Mouse (Mus musculus): Measurements from ENCODE around the gene Mff. TPM values are rescaled to one million over a fixed set of nuclear protein-coding genes. Genes with fewer than 3 reads are reported as not detected.
A peak's percentile ranks its signal among the peaks of the same experiment; 100 is the strongest.

The Mff gene
- polyA plus RNA-seq, 1 experiment from 2014 or later, result 136 TPM

DNA sequence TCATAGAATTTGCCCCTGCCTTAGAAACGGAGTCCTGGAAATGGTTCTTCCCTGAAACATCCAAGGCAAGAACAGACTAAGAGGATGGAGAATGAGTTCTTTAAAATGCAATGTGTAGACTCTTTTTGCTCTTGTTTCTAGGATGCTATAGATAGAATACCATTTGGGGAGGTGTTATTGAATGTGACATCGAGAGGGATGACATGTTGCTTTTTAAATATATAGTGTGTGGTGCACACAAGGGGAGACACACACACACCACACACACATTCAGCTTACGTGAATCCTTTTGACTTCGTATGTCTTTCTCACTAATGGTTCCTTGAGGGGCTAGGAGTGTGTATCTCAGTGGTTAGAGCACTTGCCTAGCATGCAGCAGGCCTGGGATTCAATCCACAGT, 50.6 kb downstream of the Mff start:
- H3K4me3 ChIP-seq (ENCODE audit: low read depth, low read length), result no peak overlapping the region
- H3K4me2 ChIP-seq (replicated peaks; ENCODE audit: low read depth), result no peak overlapping the region
- WGBS, result 95% methylated on average over 4 of the region's 4 CpGs
- no peak for TF ChIP-seq CTCF (IDR thresholded peaks at IDR 0.05; ENCODE audit: low read depth)
- no peaks in the 10 kb centered on the region for H3K36me3 ChIP-seq (ENCODE audit: control insufficient read depth, insufficient read depth)
- H3K9me3 ChIP-seq (ENCODE audit: control insufficient read depth), result no peaks in the 10 kb centered on the region
- H3K9ac ChIP-seq (ENCODE audit: low read depth, low read length), result no peak overlapping the region
- no peak for ATAC-seq
- no peaks in the 10 kb centered on the region; the same call in 1 of the 2 replicates for H3K4me1 ChIP-seq (replicated peaks; ENCODE audit: control insufficient read depth, insufficient read depth, low read length)
- H3K27me3 ChIP-seq (replicated peaks; ENCODE audit: control insufficient read depth, insufficient read depth, low read length), result no peaks in the 10 kb centered on the region
- no peak overlapping the region for H3K27ac ChIP-seq (ENCODE audit: low read depth, low read length)

DNA sequence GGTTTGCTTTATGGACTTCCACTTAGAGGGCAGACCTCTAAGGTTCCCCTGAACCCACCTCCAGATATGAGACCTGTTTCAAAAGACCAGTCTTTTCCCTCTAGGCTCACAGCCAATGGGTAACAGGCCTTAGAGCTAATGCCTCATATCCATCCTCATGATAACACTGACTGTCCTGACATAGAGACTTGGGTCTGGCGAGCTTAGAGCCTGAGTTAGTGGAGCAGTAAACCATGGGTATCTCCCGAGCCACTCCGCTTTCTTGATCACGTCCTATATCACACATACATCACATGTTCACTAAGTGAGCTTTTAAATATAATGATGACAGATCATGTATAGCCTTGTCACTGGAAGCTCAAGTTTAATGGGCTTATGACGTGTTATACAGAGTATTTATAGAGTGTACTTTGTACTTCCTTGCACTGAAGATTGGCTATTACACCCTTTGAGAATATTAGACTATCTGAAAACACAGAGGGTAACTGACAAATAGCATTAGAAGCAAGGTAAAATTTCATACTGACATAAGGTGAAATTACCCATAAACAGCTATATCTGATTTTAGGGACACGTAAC, 54.8 kb downstream of the Mff start:
- Histone ChIP-seq H3K4me3 (ENCODE audit: low read depth, low read length) (no peak overlapping the region), H3K9ac (ENCODE audit: low read depth, low read length) (no peak overlapping the region), H3K27ac (ENCODE audit: low read depth, low read length) (peak overlapping the region; percentile 71), H3K4me1 (replicated peaks; ENCODE audit: control insufficient read depth, insufficient read depth, low read length) (no peaks in the 10 kb centered on the region; the same call in 1 of the 2 replicates), H3K27me3 (replicated peaks; ENCODE audit: control insufficient read depth, insufficient read depth, low read length) (no peaks in the 10 kb centered on the region), H3K9me3 (ENCODE audit: control insufficient read depth) (no peaks in the 10 kb centered on the region), H3K4me2 (replicated peaks; ENCODE audit: low read depth) (no peak overlapping the region), H3K36me3 (ENCODE audit: control insufficient read depth, insufficient read depth) (no peaks in the 10 kb centered on the region)
- WGBS, result 45% methylated on average over 6 of the region's 6 CpGs
- TF ChIP-seq CTCF (IDR thresholded peaks at IDR 0.05; ENCODE audit: low read depth), result no peak
- ATAC-seq, result peak; percentile 84

DNA sequence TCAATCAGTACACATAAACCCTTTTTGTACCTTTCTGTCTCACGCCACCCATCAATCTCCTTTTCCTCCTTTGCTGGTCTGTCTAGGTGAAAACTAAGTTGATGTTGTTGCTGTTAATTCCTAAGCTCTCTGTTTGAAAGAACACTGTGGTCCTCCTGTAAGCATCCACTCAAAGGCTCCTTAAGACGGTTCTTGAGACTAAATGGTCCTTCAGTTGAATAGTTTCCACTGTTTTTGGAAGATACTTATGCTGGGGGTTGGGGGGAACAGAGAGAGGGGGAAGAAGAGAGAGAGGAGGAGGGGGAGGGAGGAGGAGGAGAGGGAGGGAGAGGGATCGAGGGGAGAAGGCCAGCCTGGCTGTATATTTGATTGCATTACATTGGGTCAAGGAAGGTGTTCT, 58.9 kb downstream of the Mff start:
- no peak overlapping the region for H3K4me2 ChIP-seq (replicated peaks; ENCODE audit: low read depth)
- WGBS, result 80% methylated on average over 3 of the region's 3 CpGs
- no peak overlapping the region for H3K27ac ChIP-seq (ENCODE audit: low read depth, low read length)
- no peaks in the 10 kb centered on the region for H3K36me3 ChIP-seq (ENCODE audit: control insufficient read depth, insufficient read depth)
- no peaks in the 10 kb centered on the region for H3K9me3 ChIP-seq (ENCODE audit: control insufficient read depth)
- no peak for ATAC-seq
- no peaks in the 10 kb centered on the region for H3K27me3 ChIP-seq (replicated peaks; ENCODE audit: control insufficient read depth, insufficient read depth, low read length)
- no peak overlapping the region for H3K4me3 ChIP-seq (ENCODE audit: low read depth, low read length)
- no peaks in the 10 kb centered on the region; the same call in 1 of the 2 replicates for H3K4me1 ChIP-seq (replicated peaks; ENCODE audit: control insufficient read depth, insufficient read depth, low read length)
- no peak overlapping the region for H3K9ac ChIP-seq (ENCODE audit: low read depth, low read length)
- TF ChIP-seq CTCF (IDR thresholded peaks at IDR 0.05; ENCODE audit: low read depth), result no peak

DNA sequence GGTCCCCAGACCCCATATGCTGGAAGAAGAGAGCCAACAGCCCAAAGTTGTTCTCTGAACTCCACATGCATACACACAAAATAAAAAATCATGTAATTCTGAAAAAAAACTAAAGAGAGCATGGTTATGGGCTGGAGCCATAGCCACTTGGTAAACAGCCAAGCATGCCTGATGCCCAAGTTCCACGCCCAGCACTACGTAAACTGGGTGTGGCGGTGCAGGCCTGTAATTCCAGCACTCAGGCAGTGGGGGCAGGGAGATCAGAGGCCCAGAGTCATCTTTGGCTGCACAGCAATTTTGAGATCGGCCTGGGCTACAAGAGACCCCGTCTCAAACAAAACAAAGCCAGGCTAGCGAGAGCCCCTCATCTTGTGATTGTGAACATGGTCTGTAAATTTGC, 60.9 kb downstream of the Mff start:
- Histone ChIP-seq H3K27me3 (replicated peaks; ENCODE audit: control insufficient read depth, insufficient read depth, low read length) (no peaks in the 10 kb centered on the region), H3K4me1 (replicated peaks; ENCODE audit: control insufficient read depth, insufficient read depth, low read length) (no peaks in the 10 kb centered on the region; the same call in 1 of the 2 replicates), H3K9ac (ENCODE audit: low read depth, low read length) (no peak overlapping the region), H3K4me2 (replicated peaks; ENCODE audit: low read depth) (no peak overlapping the region), H3K4me3 (ENCODE audit: low read depth, low read length) (no peak overlapping the region), H3K36me3 (ENCODE audit: control insufficient read depth, insufficient read depth) (no peaks in the 10 kb centered on the region), H3K27ac (ENCODE audit: low read depth, low read length) (peak overlapping the region; percentile 82; the same call in 1 of the 2 replicates), H3K9me3 (ENCODE audit: control insufficient read depth) (no peaks in the 10 kb centered on the region)
- 44% methylated on average over 6 of the region's 6 CpGs for WGBS
- peak; percentile 32 for TF ChIP-seq CTCF (IDR thresholded peaks at IDR 0.05; ENCODE audit: low read depth)
- peak; percentile 64 for ATAC-seq

DNA sequence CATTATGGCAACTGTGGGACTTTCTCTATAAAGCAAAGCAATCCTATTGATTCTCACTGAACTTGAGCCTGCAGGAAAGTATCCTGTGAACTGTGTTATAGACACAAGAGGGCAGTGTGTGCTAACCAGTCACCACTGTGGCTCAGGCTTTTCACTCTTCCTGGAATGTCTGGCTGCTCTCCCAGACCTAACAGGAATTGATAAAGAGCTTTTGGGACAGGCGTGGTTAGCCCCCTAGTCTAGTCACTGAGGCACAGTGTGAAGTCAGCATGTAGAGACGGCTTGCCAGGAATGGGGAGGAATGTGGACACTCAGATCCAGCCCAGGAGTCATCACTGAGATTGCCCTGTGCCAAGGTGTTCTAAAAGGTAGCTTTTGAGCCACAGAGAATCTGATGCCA, 62.7 kb downstream of the Mff start:
- Histone ChIP-seq H3K4me1 (replicated peaks; ENCODE audit: control insufficient read depth, insufficient read depth, low read length) (no peaks in the 10 kb centered on the region), H3K36me3 (ENCODE audit: control insufficient read depth, insufficient read depth) (no peaks in the 10 kb centered on the region), H3K4me3 (ENCODE audit: low read depth, low read length) (no peak overlapping the region), H3K9ac (ENCODE audit: low read depth, low read length) (no peak overlapping the region), H3K9me3 (ENCODE audit: control insufficient read depth) (no peaks in the 10 kb centered on the region), H3K27ac (ENCODE audit: low read depth, low read length) (no peak overlapping the region), H3K27me3 (replicated peaks; ENCODE audit: control insufficient read depth, insufficient read depth, low read length) (no peaks in the 10 kb centered on the region), H3K4me2 (replicated peaks; ENCODE audit: low read depth) (no peak overlapping the region)
- 3% methylated on average over 2 of the region's 2 CpGs for WGBS
- ATAC-seq, result peak; percentile 53
- TF ChIP-seq CTCF (IDR thresholded peaks at IDR 0.05; ENCODE audit: low read depth), result peak; percentile 96

DNA sequence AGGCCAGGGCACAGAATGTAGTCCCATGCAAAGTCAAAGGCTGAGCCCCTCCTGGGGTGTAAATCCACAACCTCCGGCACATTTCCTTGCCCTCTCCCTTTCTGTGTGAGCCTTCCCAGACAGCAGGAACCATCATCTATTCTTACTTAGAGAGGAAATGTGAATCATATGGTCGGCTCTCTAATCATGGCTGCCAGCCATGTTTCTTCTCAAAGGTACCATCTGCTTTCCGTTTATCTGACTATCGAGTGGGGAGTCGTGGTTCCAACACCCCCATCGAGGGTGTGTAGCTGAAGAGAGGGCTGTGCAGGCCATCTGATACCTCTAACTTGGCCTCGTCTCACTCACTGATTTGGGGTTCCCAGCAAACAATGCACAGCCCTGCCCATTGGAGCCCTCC, 63.4 kb downstream of the Mff start:
- 62% methylated on average over 7 of the region's 7 CpGs for WGBS

More for the DNA sequence above, 63.4 kb downstream of the Mff start:
- no peak for TF ChIP-seq CTCF (IDR thresholded peaks at IDR 0.05; ENCODE audit: low read depth)
- Histone ChIP-seq H3K27ac (ENCODE audit: low read depth, low read length) (no peak overlapping the region), H3K4me2 (replicated peaks; ENCODE audit: low read depth) (no peak overlapping the region), H3K36me3 (ENCODE audit: control insufficient read depth, insufficient read depth) (no peaks in the 10 kb centered on the region), H3K4me1 (replicated peaks; ENCODE audit: control insufficient read depth, insufficient read depth, low read length) (no peaks in the 10 kb centered on the region), H3K9me3 (ENCODE audit: control insufficient read depth) (no peaks in the 10 kb centered on the region), H3K27me3 (replicated peaks; ENCODE audit: control insufficient read depth, insufficient read depth, low read length) (no peaks in the 10 kb centered on the region), H3K4me3 (ENCODE audit: low read depth, low read length) (no peak overlapping the region), H3K9ac (ENCODE audit: low read depth, low read length) (no peak overlapping the region)
- ATAC-seq, result no peak
